Mouse (Mus musculus): ENCODE data around the gene Nfkbiz. TPM values are rescaled to one million over a fixed set of nuclear protein-coding genes. Genes with fewer than 3 reads are reported as not detected.

Nfkbiz gene
- polyA plus RNA-seq, 1 experiment, result 60.3 TPM

DNA sequence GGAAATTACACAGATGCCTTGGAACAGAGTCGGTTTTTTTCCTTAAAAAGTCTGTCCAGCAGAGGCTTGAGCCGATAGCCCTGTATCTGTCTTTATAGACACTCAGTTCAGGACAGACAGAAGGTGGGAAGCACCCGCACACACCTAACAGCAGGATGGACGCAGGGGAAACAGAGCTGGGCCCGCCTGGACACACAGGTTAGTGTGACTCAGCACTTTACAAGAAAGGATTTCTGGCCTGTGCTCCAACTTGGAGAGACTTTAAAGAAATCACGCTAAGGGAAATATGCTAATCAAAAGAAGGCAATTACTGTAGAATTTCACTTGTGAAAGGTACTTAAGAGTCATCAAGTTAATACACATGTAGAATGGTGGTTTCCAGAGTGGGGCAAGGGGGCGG lies 54.3 kb downstream of the Nfkbiz start:
- Histone ChIP-seq H3K27ac (ENCODE audit: insufficient read depth, low read depth, low read length) (no peak overlapping the region), H3K4me3 (ENCODE audit: insufficient read depth, low read length) (no peak overlapping the region), H3K4me1 (ENCODE audit: control insufficient read depth, insufficient read depth, low read length) (peaks cover 13% of the 10 kb centered on the region)
- TF ChIP-seq POLR2A (IDR thresholded peaks at IDR 0.05; ENCODE audit: borderline replicate concordance, low read depth, low read length) (no peak), CTCF (IDR thresholded peaks at IDR 0.05; ENCODE audit: low read depth, low read length) (no peak)

- TF ChIP-seq CTCF (IDR thresholded peaks at IDR 0.05; ENCODE audit: low read depth, low read length), result no peak
- no peak for TF ChIP-seq POLR2A (IDR thresholded peaks at IDR 0.05; ENCODE audit: borderline replicate concordance, low read depth, low read length)
- Histone ChIP-seq H3K4me3 (ENCODE audit: insufficient read depth, low read length) (no peak overlapping the region), H3K4me1 (ENCODE audit: control insufficient read depth, insufficient read depth, low read length) (peaks cover 13% of the 10 kb centered on the region), H3K27ac (ENCODE audit: insufficient read depth, low read depth, low read length) (no peak overlapping the region)
These were observed 54.8 kb downstream of the Nfkbiz start for GRCm38 (mm10) chr16:55783923-55784322.

DNA sequence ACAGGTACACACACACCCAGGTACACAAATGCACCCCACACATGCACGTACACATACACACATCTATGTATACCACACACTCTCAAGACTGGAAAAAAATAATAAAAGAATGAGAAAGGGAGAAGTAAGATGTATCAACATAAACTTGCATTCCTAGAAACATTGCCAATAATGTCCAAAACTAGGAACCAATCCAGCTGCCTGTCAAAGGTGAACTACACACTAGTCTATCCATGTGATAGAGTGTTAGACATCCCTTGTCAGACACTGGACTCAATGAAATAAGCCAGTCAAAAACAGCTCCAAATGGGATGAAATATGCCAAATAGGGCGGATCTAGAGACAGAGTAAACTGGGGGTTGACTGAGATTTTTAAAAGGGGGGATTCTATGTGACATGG lies 55.8 kb downstream of the Nfkbiz start:
- H3K4me1 ChIP-seq (ENCODE audit: control insufficient read depth, insufficient read depth, low read length), result peaks cover 9% of the 10 kb centered on the region
- no peak overlapping the region for H3K4me3 ChIP-seq (ENCODE audit: insufficient read depth, low read length)
- no peak overlapping the region for H3K27ac ChIP-seq (ENCODE audit: insufficient read depth, low read depth, low read length)
- no peak for TF ChIP-seq CTCF (IDR thresholded peaks at IDR 0.05; ENCODE audit: low read depth, low read length)
- TF ChIP-seq POLR2A (IDR thresholded peaks at IDR 0.05; ENCODE audit: borderline replicate concordance, low read depth, low read length), result no peak

DNA sequence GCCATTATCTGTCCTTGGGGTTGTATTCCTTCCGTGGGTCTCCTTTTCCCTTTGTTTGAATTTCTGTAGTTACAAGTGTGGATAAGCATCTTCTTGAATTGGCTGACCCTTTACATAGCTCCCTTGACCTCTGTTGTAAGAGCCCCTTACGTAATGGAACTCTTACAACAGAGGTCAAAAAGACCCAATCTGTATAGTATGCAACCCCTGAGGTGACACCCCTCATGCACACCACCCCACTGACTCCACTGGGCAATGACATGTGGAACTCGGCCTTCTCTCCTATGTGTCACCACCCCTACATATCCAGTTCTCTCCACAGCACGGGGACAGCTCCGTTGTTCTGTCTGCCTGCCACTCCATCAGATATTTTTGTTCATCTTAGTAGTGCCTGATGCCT lies 56.9 kb downstream of the Nfkbiz start:
- Histone ChIP-seq H3K4me3 (ENCODE audit: insufficient read depth, low read length) (no peak overlapping the region), H3K27ac (ENCODE audit: insufficient read depth, low read depth, low read length) (no peak overlapping the region), H3K4me1 (ENCODE audit: control insufficient read depth, insufficient read depth, low read length) (peaks cover 9% of the 10 kb centered on the region)
- no peak for TF ChIP-seq POLR2A (IDR thresholded peaks at IDR 0.05; ENCODE audit: borderline replicate concordance, low read depth, low read length)
- no peak for TF ChIP-seq CTCF (IDR thresholded peaks at IDR 0.05; ENCODE audit: low read depth, low read length)

GRCm38 (mm10) chr16:55780958-55781558 lies 57.6 kb downstream of the Nfkbiz start:
- Histone ChIP-seq H3K4me3 (ENCODE audit: insufficient read depth, low read length) (no peak overlapping the region), H3K4me1 (ENCODE audit: control insufficient read depth, insufficient read depth, low read length) (peaks cover 13% of the 10 kb centered on the region), H3K27ac (ENCODE audit: insufficient read depth, low read depth, low read length) (no peak overlapping the region)
- TF ChIP-seq CTCF (IDR thresholded peaks at IDR 0.05; ENCODE audit: low read depth, low read length), result no peak
- no peak for TF ChIP-seq POLR2A (IDR thresholded peaks at IDR 0.05; ENCODE audit: borderline replicate concordance, low read depth, low read length)

DNA sequence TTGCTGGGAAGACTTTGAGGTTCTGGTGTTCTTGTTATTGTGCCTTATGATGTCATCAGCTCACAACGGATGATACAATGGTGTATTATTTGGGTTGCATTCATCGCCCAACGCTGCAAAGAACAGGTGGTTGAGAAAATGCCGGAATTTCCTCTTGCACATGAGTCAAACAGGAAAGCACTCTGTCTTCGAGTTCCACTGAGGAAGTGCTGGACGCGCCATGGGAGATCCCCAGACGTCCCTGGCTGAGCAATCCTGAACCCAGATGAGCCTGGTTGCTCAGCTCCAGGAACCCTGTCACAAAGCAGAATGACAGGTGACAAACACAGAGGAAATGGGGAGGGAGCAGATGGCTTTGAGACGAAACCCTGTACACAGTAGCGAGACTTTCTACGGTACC lies 62.4 kb downstream of the Nfkbiz start:
- H3K4me1 ChIP-seq (ENCODE audit: control insufficient read depth, insufficient read depth, low read length), result peaks cover 4% of the 10 kb centered on the region; the same call in 1 of the 2 replicates
- no peak overlapping the region for H3K27ac ChIP-seq (ENCODE audit: insufficient read depth, low read depth, low read length)
- TF ChIP-seq POLR2A (IDR thresholded peaks at IDR 0.05; ENCODE audit: borderline replicate concordance, low read depth, low read length) (no peak), CTCF (IDR thresholded peaks at IDR 0.05; ENCODE audit: low read depth, low read length) (no peak)
- no peak overlapping the region for H3K4me3 ChIP-seq (ENCODE audit: insufficient read depth, low read length)

DNA sequence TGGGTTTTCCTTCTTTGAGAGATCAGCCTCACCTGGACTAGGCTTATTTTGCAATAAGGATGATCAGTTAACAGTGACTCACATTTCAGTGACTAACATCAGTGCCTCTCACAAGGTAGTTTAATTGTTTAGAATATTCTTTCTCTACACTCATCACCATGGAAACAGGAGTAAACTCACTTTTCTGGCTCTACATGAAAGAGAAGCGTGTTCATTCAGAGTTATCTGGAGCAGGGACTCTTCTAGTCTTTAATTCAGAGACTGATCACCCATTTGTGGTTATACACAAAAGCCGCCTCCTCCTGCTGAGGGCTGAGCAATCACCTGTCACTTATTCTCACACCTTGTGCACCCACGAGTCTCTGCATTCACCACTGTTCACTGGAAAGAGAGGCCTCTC lies 68.5 kb downstream of the Nfkbiz start:
- Histone ChIP-seq H3K4me3 (ENCODE audit: insufficient read depth, low read length) (no peak overlapping the region), H3K4me1 (ENCODE audit: control insufficient read depth, insufficient read depth, low read length) (no peaks in the 10 kb centered on the region), H3K27ac (ENCODE audit: insufficient read depth, low read depth, low read length) (no peak overlapping the region)
- no peak for TF ChIP-seq POLR2A (IDR thresholded peaks at IDR 0.05; ENCODE audit: borderline replicate concordance, low read depth, low read length)
- no peak for TF ChIP-seq CTCF (IDR thresholded peaks at IDR 0.05; ENCODE audit: low read depth, low read length)

Other genes with a start within 250 kb of the Nfkbiz start
- 0.20 TPM in 2 replicates for gene Nxpe3, start 56.4 kb upstream of the Nfkbiz start, polyA plus RNA-seq (2012; ENCODE audit: insufficient read depth, insufficient read length, missing spikeins)
- gene Cep97, start 96.0 kb upstream of the Nfkbiz start, polyA plus RNA-seq (2012; ENCODE audit: insufficient read depth, insufficient read length, missing spikeins), result 3.5 and 4.8 TPM in 2 replicates
- 1,052 and 1,077 TPM in 2 replicates for gene Rpl24, start 127.4 kb upstream of the Nfkbiz start, polyA plus RNA-seq (2012; ENCODE audit: insufficient read depth, insufficient read length, missing spikeins)
- 13.4 and 13.9 TPM in 2 replicates for gene Zbtb11, start 135.0 kb upstream of the Nfkbiz start, polyA plus RNA-seq (2012; ENCODE audit: insufficient read depth, insufficient read length, missing spikeins)
- gene Pcnp, start 190.8 kb upstream of the Nfkbiz start, polyA plus RNA-seq (2012; ENCODE audit: insufficient read depth, insufficient read length, missing spikeins), result 116 and 125 TPM in 2 replicates
- gene Trmt10c, start 198.9 kb upstream of the Nfkbiz start, polyA plus RNA-seq (2012; ENCODE audit: insufficient read depth, insufficient read length, missing spikeins), result 10.3 and 10.6 TPM in 2 replicates
- 23.1 and 24.4 TPM in 2 replicates for gene Senp7, start 209.4 kb upstream of the Nfkbiz start, polyA plus RNA-seq (2012; ENCODE audit: insufficient read depth, insufficient read length, missing spikeins)